Mouse (Mus musculus): ENCODE measurements around the gene Rps15. TPM values are rescaled to one million over a fixed set of nuclear protein-coding genes. Genes with fewer than 3 reads are reported as not detected.

Gene Rps15
- polyA plus RNA-seq, 1 experiment = 4,761 TPM

- peaks cover 1% of the 10 kb centered on the region for H3K79me2 ChIP-seq (ENCODE audit: control insufficient read depth, insufficient read depth)
- H3ac ChIP-seq (ENCODE audit: control insufficient read depth, insufficient read length) = no peak overlapping the region
- no peaks in the 10 kb centered on the region for H3K27me3 ChIP-seq (ENCODE audit: control insufficient read depth, insufficient read depth, insufficient read length)
- H3K36me3 ChIP-seq (ENCODE audit: control insufficient read depth, insufficient read depth) = no peaks in the 10 kb centered on the region
- H3K4me3 ChIP-seq = no peak overlapping the region
- H3K4me2 ChIP-seq (ENCODE audit: low read depth) = no peak overlapping the region
- TF ChIP-seq MYOD1 (IDR thresholded peaks at IDR 0.05; ENCODE audit: control insufficient read depth in 1 of 3, insufficient read length in 2 of 3, low read depth in 2 of 3) = no peak
- no peak for TF ChIP-seq TCF12 (IDR thresholded peaks at IDR 0.05; ENCODE audit: insufficient read depth, poor library complexity, severe bottlenecking)
- TF ChIP-seq POLR2A (IDR thresholded peaks at IDR 0.05; ENCODE audit: insufficient read length, low read depth) = no peak
- TF ChIP-seq MAX (IDR thresholded peaks at IDR 0.05; ENCODE audit: low read depth) = no peak
- no peak for TF ChIP-seq E2F4 (IDR thresholded peaks at IDR 0.05; ENCODE audit: insufficient read depth)
These were observed 32.8 kb downstream of the Rps15 start for GRCm38 (mm10) chr10:80325045-80325444.

GRCm38 (mm10) chr10:80329273-80330081, 37.2 kb downstream of the Rps15 start, which contains the start of the genes Pcsk4 and Reep6:
Gene Pcsk4, minus strand, starts transcription at chr10:80329498.
Gene Reep6, plus strand, starts transcription at chr10:80329953.
- Histone ChIP-seq H3ac (ENCODE audit: control insufficient read depth, insufficient read length) (peak within 1 kb of the TSS; percentile 12), H3K36me3 (ENCODE audit: control insufficient read depth, insufficient read depth) (no peaks in the 10 kb centered on the region), H3K4me2 (ENCODE audit: low read depth) (peak within 1 kb of the TSS; percentile 98), H3K4me3 (peak within 1 kb of the TSS; percentile 24), H3K79me2 (ENCODE audit: control insufficient read depth, insufficient read depth) (no peaks in the 10 kb centered on the region), H3K27me3 (ENCODE audit: control insufficient read depth, insufficient read depth, insufficient read length) (no peaks in the 10 kb centered on the region)
- TF ChIP-seq SRF (IDR thresholded peaks at IDR 0.05; ENCODE audit: control insufficient read depth, insufficient read length, low read depth) (peak; percentile 18), USF1 (IDR thresholded peaks at IDR 0.05; ENCODE audit: low read depth) (no peak), TCF12 (IDR thresholded peaks at IDR 0.05; ENCODE audit: insufficient read depth, poor library complexity, severe bottlenecking) (no peak), E2F4 (IDR thresholded peaks at IDR 0.05; ENCODE audit: insufficient read depth) (no peak)

GRCm38 (mm10) chr10:80330084-80330483, 37.8 kb downstream of the Rps15 start:
- TF ChIP-seq MYOG (IDR thresholded peaks at IDR 0.05; ENCODE audit: control insufficient read depth in 1 of 3, insufficient read depth in 1 of 3, insufficient read length in 2 of 3, low read depth in 2 of 3) (no peak), MYOD1 (IDR thresholded peaks at IDR 0.05; ENCODE audit: control insufficient read depth in 1 of 3, insufficient read length in 2 of 3, low read depth in 2 of 3) (no peak), USF1 (IDR thresholded peaks at IDR 0.05; ENCODE audit: low read depth) (no peak), POLR2A (IDR thresholded peaks at IDR 0.05; ENCODE audit: insufficient read length, low read depth) (peak; percentile 64), TCF12 (IDR thresholded peaks at IDR 0.05; ENCODE audit: insufficient read depth, poor library complexity, severe bottlenecking) (no peak), MAX (IDR thresholded peaks at IDR 0.05; ENCODE audit: low read depth) (no peak), TCF3 (IDR thresholded peaks at IDR 0.05; ENCODE audit: insufficient read length, low read depth) (no peak)
- peak overlapping the region; percentile 12 for H3ac ChIP-seq (ENCODE audit: control insufficient read depth, insufficient read length)
- H3K27me3 ChIP-seq (ENCODE audit: control insufficient read depth, insufficient read depth, insufficient read length) = no peaks in the 10 kb centered on the region
- H3K36me3 ChIP-seq (ENCODE audit: control insufficient read depth, insufficient read depth) = no peaks in the 10 kb centered on the region
- peak overlapping the region; percentile 24 for H3K4me3 ChIP-seq
- H3K4me2 ChIP-seq (ENCODE audit: low read depth) = peak overlapping the region; percentile 98
- H3K79me2 ChIP-seq (ENCODE audit: control insufficient read depth, insufficient read depth) = no peaks in the 10 kb centered on the region

DNA sequence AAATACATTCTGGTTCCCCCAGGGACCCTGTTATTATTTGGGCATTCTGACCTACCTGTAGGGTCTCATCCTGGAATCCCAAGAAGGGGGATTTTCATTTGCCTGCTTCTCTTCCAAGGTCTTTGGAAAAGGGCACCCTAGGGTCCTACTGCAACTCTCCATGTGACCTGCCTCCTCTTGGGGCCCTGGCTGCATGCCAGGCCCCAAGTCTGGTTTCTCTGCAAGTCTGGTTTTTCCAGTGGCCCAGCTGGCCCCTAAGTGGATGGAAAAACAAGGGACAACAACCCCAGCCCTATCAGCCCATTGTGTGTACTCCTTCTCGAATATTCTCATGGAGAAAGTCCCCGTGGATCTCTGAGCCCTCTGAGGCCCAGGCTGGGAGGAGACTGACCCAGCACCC, 38.6 kb downstream of the Rps15 start:
- peak overlapping the region; percentile 98 for H3K4me2 ChIP-seq (ENCODE audit: low read depth)
- H3K4me3 ChIP-seq = peak overlapping the region; percentile 24
- H3K79me2 ChIP-seq (ENCODE audit: control insufficient read depth, insufficient read depth) = no peaks in the 10 kb centered on the region
- no peaks in the 10 kb centered on the region for H3K27me3 ChIP-seq (ENCODE audit: control insufficient read depth, insufficient read depth, insufficient read length)
- no peak overlapping the region for H3ac ChIP-seq (ENCODE audit: control insufficient read depth, insufficient read length)
- no peaks in the 10 kb centered on the region for H3K36me3 ChIP-seq (ENCODE audit: control insufficient read depth, insufficient read depth)
- TF ChIP-seq USF1 (IDR thresholded peaks at IDR 0.05; ENCODE audit: low read depth) = no peak
- no peak for TF ChIP-seq E2F4 (IDR thresholded peaks at IDR 0.05; ENCODE audit: insufficient read depth)
- no peak for TF ChIP-seq CEBPB (IDR thresholded peaks at IDR 0.05; ENCODE audit: insufficient read depth, poor library complexity, severe bottlenecking)
- no peak for TF ChIP-seq MYOD1 (IDR thresholded peaks at IDR 0.05; ENCODE audit: control insufficient read depth in 1 of 3, insufficient read length in 2 of 3, low read depth in 2 of 3)
- no peak for TF ChIP-seq POLR2AphosphoS2 (IDR thresholded peaks at IDR 0.05; ENCODE audit: insufficient read length, low read depth)

GRCm38 (mm10) chr10:80331636-80332524, 39.6 kb downstream of the Rps15 start:
- Histone ChIP-seq H3K27me3 (ENCODE audit: control insufficient read depth, insufficient read depth, insufficient read length) (no peaks in the 10 kb centered on the region), H3K4me3 (no peak overlapping the region), H3ac (ENCODE audit: control insufficient read depth, insufficient read length) (no peak overlapping the region), H3K36me3 (ENCODE audit: control insufficient read depth, insufficient read depth) (no peaks in the 10 kb centered on the region), H3K4me2 (ENCODE audit: low read depth) (no peak overlapping the region), H3K79me2 (ENCODE audit: control insufficient read depth, insufficient read depth) (no peaks in the 10 kb centered on the region)
- TF ChIP-seq TCF3 (IDR thresholded peaks at IDR 0.05; ENCODE audit: insufficient read length, low read depth) (no peak), MYOD1 (IDR thresholded peaks at IDR 0.05; ENCODE audit: control insufficient read depth in 1 of 3, insufficient read length in 2 of 3, low read depth in 2 of 3) (no peak), POLR2A (IDR thresholded peaks at IDR 0.05; ENCODE audit: insufficient read length, low read depth) (no peak), TCF12 (IDR thresholded peaks at IDR 0.05; ENCODE audit: insufficient read depth, poor library complexity, severe bottlenecking) (no peak), USF1 (IDR thresholded peaks at IDR 0.05; ENCODE audit: low read depth) (no peak), CEBPB (IDR thresholded peaks at IDR 0.05; ENCODE audit: insufficient read depth, poor library complexity, severe bottlenecking) (no peak), MYOG (IDR thresholded peaks at IDR 0.05; ENCODE audit: control insufficient read depth in 1 of 3, insufficient read depth in 1 of 3, insufficient read length in 2 of 3, low read depth in 2 of 3) (no peak), SRF (IDR thresholded peaks at IDR 0.05; ENCODE audit: control insufficient read depth, insufficient read length, low read depth) (no peak), MAX (IDR thresholded peaks at IDR 0.05; ENCODE audit: low read depth) (no peak), REST (IDR thresholded peaks at IDR 0.05; ENCODE audit: insufficient read depth, insufficient read length) (no peak), POLR2AphosphoS2 (IDR thresholded peaks at IDR 0.05; ENCODE audit: insufficient read length, low read depth) (no peak), E2F4 (IDR thresholded peaks at IDR 0.05; ENCODE audit: insufficient read depth) (no peak)
